In genomic region chrX:114324285-114324684, GRCm38 (mm10) we compare ENCODE assay signal across 22 mouse cellular contexts.
DNase-seq lines count a peak whose midpoint lies in the region; ATAC-seq and TF ChIP-seq lines count a peak whose summit lies in the region.
"Had no signal": no experiment of that assay in that cellular context is flagged by ENCODE, and none has a peak within 500 bp of the region (broad histone marks: within the 10 kb centered on the region; RNA-seq: fewer than 3 reads in every experiment).

No protein-coding gene starts in this region.

- H3K4me3 ChIP-seq in embryonic facial prominence, embryonic 11.5 days (ENCODE audit: low read depth, low read length), result no peak overlapping the region
- H3K4me3 ChIP-seq in embryonic facial prominence, embryonic 10.5 days, result no peak overlapping the region
- H3K4me3 ChIP-seq in intestine, postnatal 0 days (ENCODE audit: low read depth, low read length), result no peak overlapping the region
- H3K4me3 ChIP-seq in intestine, embryonic 15.5 days (replicated peaks), result no peak overlapping the region
- H3K4me3 ChIP-seq in midbrain, embryonic 14.5 days (replicated peaks; ENCODE audit: low read depth, low read length), result no peak overlapping the region
- no peak overlapping the region for H3K4me3 ChIP-seq in midbrain, embryonic 15.5 days
- no peak overlapping the region for H3K4me3 ChIP-seq in embryonic facial prominence, embryonic 14.5 days (ENCODE audit: low read depth, low read length)
- H3K4me3 ChIP-seq: embryonic facial prominence, embryonic 12.5 days; erythroblast, embryonic 14.5 days; forebrain, embryonic 13.5 days; limb, embryonic 10.5 days; midbrain, embryonic 10.5 days had no signal

- TF ChIP-seq CTCF in intestine, postnatal 0 days (IDR thresholded peaks at IDR 0.05; ENCODE audit: low read depth), result 0 out of 2 replicates have a peak, but pooled peaks have one; percentile 12

- H3K9ac ChIP-seq in embryonic facial prominence, embryonic 11.5 days (replicated peaks; ENCODE audit: low read length), result no peak overlapping the region
- no peak overlapping the region for H3K9ac ChIP-seq in intestine, postnatal 0 days (ENCODE audit: low read depth, low read length)
- H3K9ac ChIP-seq in intestine, embryonic 15.5 days, result no peak overlapping the region
- no peak overlapping the region for H3K9ac ChIP-seq in midbrain, embryonic 14.5 days (replicated peaks; ENCODE audit: low read length)
- H3K9ac ChIP-seq in midbrain, embryonic 15.5 days, result no peak overlapping the region
- H3K9ac ChIP-seq in embryonic facial prominence, embryonic 14.5 days (ENCODE audit: low read depth, low read length), result no peak overlapping the region
- H3K9ac ChIP-seq: embryonic facial prominence, embryonic 12.5 days; forebrain, embryonic 13.5 days had no signal

- H3K36me3 ChIP-seq in embryonic facial prominence, embryonic 11.5 days (replicated peaks; ENCODE audit: control insufficient read depth, insufficient read depth, low read depth, low read length), result no peaks in the 10 kb centered on the region
- H3K36me3 ChIP-seq in embryonic facial prominence, embryonic 10.5 days (replicated peaks), result no peaks in the 10 kb centered on the region
- H3K36me3 ChIP-seq in intestine, postnatal 0 days (ENCODE audit: control insufficient read depth, insufficient read depth), result no peaks in the 10 kb centered on the region
- H3K36me3 ChIP-seq in intestine, embryonic 15.5 days, result no peaks in the 10 kb centered on the region
- no peaks in the 10 kb centered on the region for H3K36me3 ChIP-seq in midbrain, embryonic 14.5 days (ENCODE audit: control insufficient read depth, insufficient read depth, low read length)
- no peaks in the 10 kb centered on the region for H3K36me3 ChIP-seq in midbrain, embryonic 15.5 days (replicated peaks)
- H3K36me3 ChIP-seq in embryonic facial prominence, embryonic 14.5 days (ENCODE audit: control insufficient read depth, insufficient read depth, low read length), result no peaks in the 10 kb centered on the region
- H3K36me3 ChIP-seq: embryonic facial prominence, embryonic 12.5 days; limb, embryonic 10.5 days; midbrain, embryonic 10.5 days had no signal

- no peaks in the 10 kb centered on the region for H3K4me1 ChIP-seq in embryonic facial prominence, embryonic 11.5 days (ENCODE audit: control insufficient read depth, insufficient read depth, low read length)
- no peaks in the 10 kb centered on the region for H3K4me1 ChIP-seq in embryonic facial prominence, embryonic 10.5 days
- no peaks in the 10 kb centered on the region for H3K4me1 ChIP-seq in intestine, postnatal 0 days (replicated peaks; ENCODE audit: control insufficient read depth, insufficient read depth, low read length)
- no peaks in the 10 kb centered on the region for H3K4me1 ChIP-seq in intestine, embryonic 15.5 days (replicated peaks)
- H3K4me1 ChIP-seq in midbrain, embryonic 14.5 days (ENCODE audit: control insufficient read depth, insufficient read depth, low read length), result no peaks in the 10 kb centered on the region
- no peaks in the 10 kb centered on the region for H3K4me1 ChIP-seq in midbrain, embryonic 15.5 days
- H3K4me1 ChIP-seq in embryonic facial prominence, embryonic 14.5 days (ENCODE audit: control insufficient read depth, insufficient read depth, low read length), result no peaks in the 10 kb centered on the region
- H3K4me1 ChIP-seq: embryonic facial prominence, embryonic 12.5 days; forebrain, embryonic 13.5 days; limb, embryonic 10.5 days; midbrain, embryonic 10.5 days had no signal

- no peaks in the 10 kb centered on the region for H3K9me3 ChIP-seq in embryonic facial prominence, embryonic 11.5 days (replicated peaks; ENCODE audit: control insufficient read depth, low read length)
- no peaks in the 10 kb centered on the region for H3K9me3 ChIP-seq in embryonic facial prominence, embryonic 10.5 days
- H3K9me3 ChIP-seq in intestine, postnatal 0 days (ENCODE audit: control insufficient read depth), result no peaks in the 10 kb centered on the region
- H3K9me3 ChIP-seq in intestine, embryonic 15.5 days, result no peaks in the 10 kb centered on the region
- no peaks in the 10 kb centered on the region for H3K9me3 ChIP-seq in midbrain, embryonic 14.5 days (ENCODE audit: control insufficient read depth, low read length)
- H3K9me3 ChIP-seq in midbrain, embryonic 15.5 days, result no peaks in the 10 kb centered on the region
- H3K9me3 ChIP-seq in embryonic facial prominence, embryonic 14.5 days (ENCODE audit: control insufficient read depth, low read length), result no peaks in the 10 kb centered on the region
- H3K9me3 ChIP-seq: embryonic facial prominence, embryonic 12.5 days; forebrain, embryonic 13.5 days; limb, embryonic 10.5 days; midbrain, embryonic 10.5 days had no signal

- DNase-seq in embryonic facial prominence, embryonic 11.5 days (ENCODE audit: low spot score), result peak; percentile 3
- DNase-seq in embryonic facial prominence, embryonic 10.5 days (ENCODE audit: low spot score), result no peak
- peak; percentile 37 for DNase-seq in midbrain, embryonic 14.5 days
- peak; percentile 1 for DNase-seq in embryonic facial prominence, embryonic 14.5 days (ENCODE audit: low spot score)
- no peak for DNase-seq in adrenal gland, postnatal 14 days
- DNase-seq: adrenal gland, adult 8-10 months; cerebellum, adult 9-10 months; gastrocnemius, postnatal 10 days; kidney, adult 8-10 months; kidney, postnatal 25 days; lung, postnatal 10 days; thymus, postnatal 25 days had no signal

- H3K27me3 ChIP-seq in embryonic facial prominence, embryonic 11.5 days (ENCODE audit: control insufficient read depth, insufficient read depth, low read length), result no peaks in the 10 kb centered on the region
- no peaks in the 10 kb centered on the region for H3K27me3 ChIP-seq in embryonic facial prominence, embryonic 10.5 days (replicated peaks; ENCODE audit: low read depth, poor library complexity, severe bottlenecking)
- H3K27me3 ChIP-seq in intestine, postnatal 0 days (replicated peaks; ENCODE audit: control insufficient read depth, insufficient read depth, low read length), result no peaks in the 10 kb centered on the region
- H3K27me3 ChIP-seq in intestine, embryonic 15.5 days (replicated peaks), result no peaks in the 10 kb centered on the region
- H3K27me3 ChIP-seq in midbrain, embryonic 14.5 days (ENCODE audit: control insufficient read depth, insufficient read depth, low read length), result no peaks in the 10 kb centered on the region
- H3K27me3 ChIP-seq in midbrain, embryonic 15.5 days (replicated peaks), result no peaks in the 10 kb centered on the region
- no peaks in the 10 kb centered on the region for H3K27me3 ChIP-seq in embryonic facial prominence, embryonic 14.5 days (replicated peaks; ENCODE audit: control insufficient read depth, insufficient read depth, low read length)
- H3K27me3 ChIP-seq: embryonic facial prominence, embryonic 12.5 days; forebrain, embryonic 13.5 days had no signal

- 56% methylated on average over 1 of the region's 1 CpGs for WGBS in embryonic facial prominence, embryonic 11.5 days
- 65% methylated on average over 1 of the region's 1 CpGs for WGBS in embryonic facial prominence, embryonic 10.5 days
- 51% methylated on average over 1 of the region's 1 CpGs for WGBS in intestine, postnatal 0 days
- WGBS in intestine, embryonic 15.5 days, result 43% methylated on average over 1 of the region's 1 CpGs
- WGBS in midbrain, embryonic 14.5 days, result 46% methylated on average over 1 of the region's 1 CpGs
- 39% methylated on average over 1 of the region's 1 CpGs for WGBS in midbrain, embryonic 15.5 days
- WGBS in embryonic facial prominence, embryonic 14.5 days, result 45% methylated on average over 1 of the region's 1 CpGs

- no peak overlapping the region for H3K27ac ChIP-seq in embryonic facial prominence, embryonic 11.5 days (replicated peaks; ENCODE audit: low read depth, low read length)
- no peak overlapping the region for H3K27ac ChIP-seq in embryonic facial prominence, embryonic 10.5 days (replicated peaks)
- no peak overlapping the region for H3K27ac ChIP-seq in intestine, postnatal 0 days (ENCODE audit: low read depth, low read length)
- H3K27ac ChIP-seq in intestine, embryonic 15.5 days, result no peak overlapping the region
- H3K27ac ChIP-seq in midbrain, embryonic 14.5 days (replicated peaks; ENCODE audit: low read depth, low read length), result no peak overlapping the region
- H3K27ac ChIP-seq in midbrain, embryonic 15.5 days, result no peak overlapping the region
- no peak overlapping the region for H3K27ac ChIP-seq in embryonic facial prominence, embryonic 14.5 days (replicated peaks; ENCODE audit: low read depth, low read length)
- H3K27ac ChIP-seq: embryonic facial prominence, embryonic 12.5 days; forebrain, embryonic 13.5 days; limb, embryonic 10.5 days; midbrain, embryonic 10.5 days had no signal

- H3K4me2 ChIP-seq in embryonic facial prominence, embryonic 11.5 days (ENCODE audit: low read depth, low read length), result no peak overlapping the region
- H3K4me2 ChIP-seq in intestine, postnatal 0 days (replicated peaks; ENCODE audit: low read depth), result no peak overlapping the region
- H3K4me2 ChIP-seq in intestine, embryonic 15.5 days (replicated peaks), result no peak overlapping the region
- no peak overlapping the region for H3K4me2 ChIP-seq in midbrain, embryonic 14.5 days (ENCODE audit: low read length)
- H3K4me2 ChIP-seq in midbrain, embryonic 15.5 days, result no peak overlapping the region
- no peak overlapping the region for H3K4me2 ChIP-seq in embryonic facial prominence, embryonic 14.5 days (ENCODE audit: low read depth, low read length)
- H3K4me2 ChIP-seq: embryonic facial prominence, embryonic 12.5 days; forebrain, embryonic 13.5 days; heart, embryonic 11.5 days had no signal

- no peak for ATAC-seq in embryonic facial prominence, embryonic 11.5 days (replicated peaks; ENCODE audit: insufficient number of reproducible peaks, low FRiP score, low TSS enrichment, low read depth)
- ATAC-seq in intestine, postnatal 0 days, result no peak
- no peak for ATAC-seq in intestine, embryonic 15.5 days
- ATAC-seq in midbrain, embryonic 14.5 days (ENCODE audit: low FRiP score, low TSS enrichment), result no peak
- no peak for ATAC-seq in midbrain, embryonic 15.5 days (replicated peaks)
- ATAC-seq in embryonic facial prominence, embryonic 14.5 days (ENCODE audit: low read depth), result no peak
- ATAC-seq: forebrain, embryonic 13.5 days; inflammation-experienced regulatory T-cells, adult 6 months had no signal

Comparison
In these comparisons a context has a peak if more than half of its experiments do, and no peak if none do; other contexts are left out.
1. DNase-seq: peak in embryonic facial prominence, embryonic 11.5 days (single experiment), midbrain, embryonic 14.5 days (single experiment) and embryonic facial prominence, embryonic 14.5 days (single experiment); none in embryonic facial prominence, embryonic 10.5 days (single experiment) and adrenal gland, postnatal 14 days (single experiment).